Mouse (Mus musculus) midbrain, postnatal 0 days (tissue): ENCODE results near the gene Fam114a1. TPM values are rescaled to one million over a fixed set of nuclear protein-coding genes. Genes with fewer than 3 reads are reported as not detected.
A peak's percentile ranks its signal among the peaks of the same experiment; 100 is the strongest.

ENCODE experiments used
- ATAC-seq: fragments of 200-750 bp; cut with Nextera tagmentation; 2 replicates; pipeline ENCODE4 v1.8.0; 2017; ENCODE audit warnings: moderate number of reproducible peaks, mild to moderate bottlenecking, moderate TSS enrichment, moderate library complexity; ENCODE audit not compliant: low FRiP score
- DNase-seq: peaks from one replicate; pipeline ENCODE4 v3.0.0-alpha.2; 2015; ENCODE audit warnings: low spot score
- H3K27ac ChIP-seq: fragments of 300-500 bp; sonication (generic); 2 replicates; pipeline ENCODE4 v1.5.1; 2014; ENCODE audit warnings: low read depth, mild to moderate bottlenecking, low read length, mixed read lengths
- H3K27me3 ChIP-seq: fragments of 300-500 bp; sonication (generic); 2 replicates; pipeline ENCODE4 v1.6.1; 2014; ENCODE audit warnings: low read length, control low read depth, mixed read lengths; ENCODE audit not compliant: insufficient read depth
- H3K36me3 ChIP-seq: fragments of 300-500 bp; sonication (generic); 2 replicates; pipeline ENCODE4 v1.6.1; 2014; ENCODE audit warnings: low read length, control low read depth, mixed read lengths; ENCODE audit not compliant: insufficient read depth
- H3K4me1 ChIP-seq: fragments of 300-500 bp; sonication (generic); 2 replicates; pipeline ENCODE4 v1.6.1; 2014; ENCODE audit warnings: mild to moderate bottlenecking, control low read depth, antibody characterized with exemption, low read length, mixed read lengths; ENCODE audit not compliant: insufficient read depth
- H3K4me2 ChIP-seq: fragments of 300-500 bp; sonication (generic); 2 replicates; pipeline ENCODE4 v1.6.1; 2014; ENCODE audit warnings: low read depth, mild to moderate bottlenecking, low read length, mixed read lengths; ENCODE audit not compliant: poor library complexity, severe bottlenecking
- H3K4me3 ChIP-seq: fragments of 300-500 bp; sonication (generic); 2 replicates; pipeline ENCODE4 v1.5.1; 2014; ENCODE audit warnings: low read depth, mild to moderate bottlenecking, low read length, moderate library complexity
- H3K9ac ChIP-seq: fragments of 300-500 bp; sonication (generic); replicated peaks from 2 replicates; pipeline ENCODE4 v1.6.1; 2014; ENCODE audit warnings: mild to moderate bottlenecking, low read length, moderate library complexity, mixed read lengths; ENCODE audit not compliant: poor library complexity, severe bottlenecking
- H3K9me3 ChIP-seq: fragments of 300-500 bp; sonication (generic); 2 replicates; pipeline ENCODE4 v1.6.1; 2016; ENCODE audit warnings: low read length, control low read depth
- CTCF ChIP-seq: IDR thresholded peaks from 2 replicates; pipeline ENCODE4 v1.5.1; 2016; ENCODE audit warnings: antibody characterized with exemption, mild to moderate bottlenecking
- WGBS: fragments of 180-500 bp; shearing (Covaris S2); extraction: QIAGEN DNeasy Blood & Tissue Kit; methylation state at CpG from one replicate; pipeline ENCODE4 v1.1.7; 2014; 5-methylcytosine and 5-hydroxymethylcytosine counted together
- polyA plus RNA-seq: library from polyadenylated mRNA; unstranded; fragments of >200 nt; fragmentation: Nextera tagmentation; extraction: Ambion mirVana; gene quantifications from 2 replicates; pipeline ENCODE4 v1.2.1, GENCODE M21; 2015
- total RNA-seq: library from RNA; depleted of rRNA; stranded (reverse); fragments of >200 nt; gene quantifications from 2 replicates; pipeline ENCODE4 v1.2.3, GENCODE M21; 2014

Gene Fam114a1
- total and polyA plus RNA-seq, 2 experiments from 2014 or later, result 2.5 to 5.0 TPM

DNA sequence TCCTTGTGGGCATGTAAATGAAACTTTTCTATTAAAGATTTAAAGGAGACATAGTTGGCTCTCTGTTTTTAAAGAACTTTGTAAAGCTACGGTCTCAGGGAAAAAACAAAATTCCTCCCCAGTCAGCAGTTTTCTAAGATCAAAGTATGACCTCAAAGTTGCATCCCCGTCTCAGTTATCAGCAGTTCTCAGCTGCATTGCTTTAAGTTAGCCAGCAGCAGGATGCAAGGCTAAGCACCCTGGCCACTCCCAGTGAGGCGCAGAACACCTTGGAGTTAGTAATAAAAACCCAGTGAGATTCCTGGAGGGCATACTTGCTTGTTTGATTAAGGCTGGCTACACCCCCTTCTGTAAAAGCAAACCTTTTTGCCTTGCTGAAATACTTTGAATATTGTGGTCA, 106.9 kb downstream of the Fam114a1 start:
- Histone ChIP-seq H3K27me3 (no peaks in the 10 kb centered on the region), H3K9ac (no peak overlapping the region), H3K4me2 (no peak overlapping the region), H3K27ac (no peak overlapping the region), H3K36me3 (no peaks in the 10 kb centered on the region), H3K9me3 (no peaks in the 10 kb centered on the region), H3K4me1 (no peaks in the 10 kb centered on the region), H3K4me3 (no peak overlapping the region)
- WGBS, result 50% methylated on average over 3 of the region's 3 CpGs
- no peak for ATAC-seq
- DNase-seq, result no peak
- TF ChIP-seq CTCF, result no peak

DNA sequence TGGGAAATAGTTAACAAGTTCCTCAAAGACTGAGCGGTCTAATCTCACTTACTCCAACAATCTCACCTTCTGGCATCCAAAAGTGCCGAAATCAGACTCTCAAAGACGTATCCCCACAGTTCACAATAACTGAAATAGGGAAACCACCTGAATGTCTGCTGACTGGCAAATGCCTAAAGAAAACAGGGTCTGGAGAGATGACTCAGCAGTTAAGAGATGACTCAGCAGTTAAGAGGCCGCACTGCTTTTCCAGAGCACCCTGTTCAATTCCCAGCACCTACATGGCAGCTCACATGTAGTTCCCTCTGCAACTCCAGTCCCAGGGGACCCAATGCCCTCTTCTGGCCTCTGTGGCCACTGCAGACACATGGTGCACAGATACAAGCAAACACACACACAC, 108.2 kb downstream of the Fam114a1 start:
- H3K4me2 ChIP-seq, result no peak overlapping the region
- ATAC-seq, result no peak
- H3K27me3 ChIP-seq, result no peaks in the 10 kb centered on the region
- no peak overlapping the region for H3K27ac ChIP-seq
- no peak overlapping the region for H3K9ac ChIP-seq
- TF ChIP-seq CTCF, result no peak
- no peak for DNase-seq
- H3K4me1 ChIP-seq, result no peaks in the 10 kb centered on the region
- no peak overlapping the region for H3K4me3 ChIP-seq
- H3K36me3 ChIP-seq, result no peaks in the 10 kb centered on the region
- no peaks in the 10 kb centered on the region for H3K9me3 ChIP-seq
- 95% methylated on average over 4 of the region's 4 CpGs for WGBS

DNA sequence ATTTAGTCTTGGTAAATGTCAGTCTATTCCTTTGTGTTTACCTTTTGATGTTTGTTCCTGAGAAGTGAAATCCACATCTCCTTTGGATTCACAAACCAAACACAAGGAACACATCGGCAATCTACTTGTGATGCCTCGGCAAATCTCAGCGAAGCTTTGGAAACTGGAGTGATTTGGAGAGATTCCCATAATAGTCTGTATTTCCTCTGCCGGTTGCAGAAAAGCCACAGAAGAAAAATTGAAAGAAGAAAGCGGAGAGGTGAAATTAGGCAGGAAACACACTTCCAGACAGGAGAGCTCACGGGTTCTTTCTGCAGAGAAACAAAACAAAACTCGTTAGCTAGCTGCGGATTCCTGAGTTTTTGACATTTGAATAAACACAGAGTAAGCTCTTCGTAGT, 110.0 kb downstream of the Fam114a1 start:
- no peaks in the 10 kb centered on the region for H3K27me3 ChIP-seq
- peak overlapping the region; percentile 13; the same call in 1 of the 2 replicates for H3K4me2 ChIP-seq
- ATAC-seq (no peak), DNase-seq (peak; percentile 19)
- no peak for TF ChIP-seq CTCF
- H3K9me3 ChIP-seq, result no peaks in the 10 kb centered on the region
- no peaks in the 10 kb centered on the region for H3K4me1 ChIP-seq
- no peaks in the 10 kb centered on the region for H3K36me3 ChIP-seq
- no peak overlapping the region for H3K9ac ChIP-seq
- H3K27ac ChIP-seq, result no peak overlapping the region
- WGBS, result 59% methylated on average over 9 of the region's 9 CpGs
- H3K4me3 ChIP-seq, result peak overlapping the region; percentile 18; the same call in 1 of the 2 replicates

DNA sequence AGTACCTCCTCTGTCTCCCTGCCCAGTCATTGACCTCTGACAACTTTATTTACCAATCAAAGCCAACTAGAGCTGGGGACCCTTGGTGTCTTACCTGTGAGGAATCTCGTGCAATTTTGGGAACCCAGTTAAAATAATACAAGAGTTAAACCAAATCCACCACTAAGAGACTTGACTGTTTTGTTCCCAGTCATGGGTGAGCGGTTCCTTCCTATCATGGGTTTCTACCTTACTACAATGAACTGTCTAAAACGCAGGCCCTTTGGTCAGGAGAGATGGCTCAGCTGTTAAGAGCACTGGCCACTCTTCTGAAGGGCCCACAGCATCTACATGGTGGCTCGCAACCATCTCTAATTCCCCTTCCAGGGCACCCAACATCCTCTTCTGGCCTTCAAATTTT, 112.0 kb downstream of the Fam114a1 start:
- TF ChIP-seq CTCF, result no peak

DNA sequence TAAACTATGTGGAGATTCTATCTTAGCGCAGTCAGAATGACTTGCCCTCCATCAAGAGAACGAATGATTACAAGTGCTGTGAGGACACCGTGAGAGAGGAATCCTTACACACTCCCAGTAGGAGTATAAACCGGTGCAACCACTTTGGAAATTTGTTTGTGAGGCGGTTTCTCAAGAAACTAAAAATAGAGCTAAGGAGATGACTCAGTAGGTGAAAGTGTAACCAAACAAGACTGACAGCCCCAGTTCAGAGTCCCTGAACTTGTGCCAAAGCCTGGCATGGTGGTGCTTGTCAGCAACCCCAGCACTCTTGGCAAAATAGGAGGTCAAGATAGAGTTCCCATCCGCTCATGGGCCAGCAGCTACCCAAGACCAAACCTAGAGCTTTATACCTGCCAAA, 116.7 kb downstream of the Fam114a1 start:
- Histone ChIP-seq H3K4me3 (no peak overlapping the region), H3K9ac (no peak overlapping the region), H3K4me2 (no peak overlapping the region), H3K9me3 (no peaks in the 10 kb centered on the region), H3K27me3 (no peaks in the 10 kb centered on the region), H3K27ac (no peak overlapping the region), H3K4me1 (no peaks in the 10 kb centered on the region; the same call in 1 of the 2 replicates), H3K36me3 (no peaks in the 10 kb centered on the region)
- no peak for TF ChIP-seq CTCF
- 87% methylated on average over 6 of the region's 6 CpGs for WGBS
- no peak for DNase-seq
- no peak for ATAC-seq

More for the DNA sequence above, 112.0 kb downstream of the Fam114a1 start:
- Histone ChIP-seq H3K27ac (no peak overlapping the region), H3K4me3 (no peak overlapping the region), H3K36me3 (no peaks in the 10 kb centered on the region), H3K9ac (no peak overlapping the region), H3K4me1 (no peaks in the 10 kb centered on the region; the same call in 1 of the 2 replicates), H3K27me3 (no peaks in the 10 kb centered on the region), H3K4me2 (no peak overlapping the region), H3K9me3 (no peaks in the 10 kb centered on the region)
- no peak for DNase-seq
- ATAC-seq, result no peak
- 81% methylated on average over 4 of the region's 4 CpGs for WGBS

DNA sequence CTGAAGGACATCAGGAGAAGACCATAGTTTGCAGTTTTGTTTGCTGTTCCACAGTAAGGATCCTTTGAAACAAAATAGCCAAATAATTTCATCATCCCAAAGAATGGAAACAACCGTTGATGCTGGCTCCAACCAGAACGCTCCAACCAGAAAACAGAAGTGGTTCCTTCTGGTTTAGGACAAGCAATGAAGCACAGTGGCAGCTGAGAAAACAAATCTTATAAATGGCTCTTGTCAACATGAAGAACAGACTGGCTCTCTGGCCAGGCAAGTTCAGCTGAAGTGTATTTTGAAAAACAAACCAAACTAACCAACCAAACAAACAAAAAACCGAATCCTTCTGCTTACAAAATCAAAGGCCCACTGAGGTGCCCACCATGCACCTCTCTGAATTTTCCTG, 119.8 kb downstream of the Fam114a1 start:
- no peaks in the 10 kb centered on the region for H3K27me3 ChIP-seq
- H3K4me3 ChIP-seq, result no peak overlapping the region
- TF ChIP-seq CTCF, result no peak
- DNase-seq (no peak), ATAC-seq (no peak)
- WGBS, result 87% methylated on average over 3 of the region's 3 CpGs
- H3K4me2 ChIP-seq, result no peak overlapping the region
- no peaks in the 10 kb centered on the region for H3K9me3 ChIP-seq
- no peak overlapping the region for H3K9ac ChIP-seq
- H3K4me1 ChIP-seq, result no peaks in the 10 kb centered on the region; the same call in 1 of the 2 replicates
- H3K27ac ChIP-seq, result no peak overlapping the region
- no peaks in the 10 kb centered on the region for H3K36me3 ChIP-seq
